Mouse (Mus musculus) liver, adult (tissue): ENCODE measurements at regions not wholly inside any gene's neighbourhood (a gene's known extent, or its start where the extent isn't known, plus 50 kb on each side); places are given as distances from the start of the nearest gene placed in this dataset.

Experiments used
- GATA4 ChIP-seq: IDR thresholded peaks from 2 replicates; pipeline ENCODE4 v1.6.1; 2014; ENCODE audit warnings: mild to moderate bottlenecking, low read length; ENCODE audit not compliant: insufficient replicate concordance

GRCm38 (mm10) chr12:27471557-27471956, 129.2 kb upstream of the Sox11 start:
- TF ChIP-seq GATA4 = no peak

GRCm38 (mm10) chr12:27470346-27470745, 128.0 kb upstream of the Sox11 start:
- TF ChIP-seq GATA4 = no peak

GRCm38 (mm10) chr12:27468782-27469181, 126.4 kb upstream of the Sox11 start:
- TF ChIP-seq GATA4 = no peak

GRCm38 (mm10) chr12:27468141-27468540, 125.8 kb upstream of the Sox11 start:
- no peak for TF ChIP-seq GATA4

- no peak for TF ChIP-seq GATA4
Measured at GRCm38 (mm10) chr12:27465499-27466150, 123.3 kb upstream of the Sox11 start.

- no peak for TF ChIP-seq GATA4
Measured at GRCm38 (mm10) chr12:27458674-27459073, 116.3 kb upstream of the Sox11 start.

- no peak for TF ChIP-seq GATA4
Measured at GRCm38 (mm10) chr12:27437661-27438345, 95.4 kb upstream of the Sox11 start.

- no peak for TF ChIP-seq GATA4
Measured at GRCm38 (mm10) chr12:27431338-27431737, 89.0 kb upstream of the Sox11 start.

- no peak for TF ChIP-seq GATA4
Measured at GRCm38 (mm10) chr12:27417387-27418009, 75.1 kb upstream of the Sox11 start.

GRCm38 (mm10) chr12:27410555-27410954, 68.2 kb upstream of the Sox11 start:
- no peak for TF ChIP-seq GATA4

- no peak for TF ChIP-seq GATA4
Measured at GRCm38 (mm10) chr12:27408440-27408839, 66.1 kb upstream of the Sox11 start.

GRCm38 (mm10) chr12:27399392-27399791, 57.0 kb upstream of the Sox11 start:
- TF ChIP-seq GATA4 = no peak
